Mouse (Mus musculus) hindbrain, embryonic 15.5 days (tissue): ENCODE results near the gene Ss18l1. TPM values are rescaled to one million over a fixed set of nuclear protein-coding genes. Genes with fewer than 3 reads are reported as not detected.

Source experiments
- ATAC-seq: fragments of 200-750 bp; cut with Nextera tagmentation; 2 replicates; pipeline ENCODE4 v1.8.0; 2017; ENCODE audit warnings: low read depth, moderate number of reproducible peaks, moderate TSS enrichment; ENCODE audit not compliant: low FRiP score
- H3K27ac ChIP-seq: fragments of 300-500 bp; sonication (generic); replicated peaks from 2 replicates; pipeline ENCODE4 v1.5.1; 2015; ENCODE audit warnings: mild to moderate bottlenecking, inconsistent platforms
- H3K27me3 ChIP-seq: fragments of 300-500 bp; sonication (generic); 2 replicates; pipeline ENCODE4 v1.6.1; 2015; ENCODE audit warnings: control low read depth, inconsistent platforms
- H3K36me3 ChIP-seq: fragments of 300-500 bp; sonication (generic); 2 replicates; pipeline ENCODE4 v1.6.1; 2015; ENCODE audit warnings: control low read depth, inconsistent platforms
- H3K4me1 ChIP-seq: fragments of 300-500 bp; sonication (generic); replicated peaks from 2 replicates; pipeline ENCODE4 v1.6.1; 2015; ENCODE audit warnings: control low read depth, inconsistent platforms
- H3K4me2 ChIP-seq: fragments of 300-500 bp; sonication (generic); 2 replicates; pipeline ENCODE4 v1.6.1; 2015; ENCODE audit warnings: moderate library complexity, mild to moderate bottlenecking, inconsistent platforms
- H3K4me3 ChIP-seq: fragments of 300-500 bp; sonication (generic); 2 replicates; pipeline ENCODE4 v1.5.1; 2015; ENCODE audit warnings: mild to moderate bottlenecking, inconsistent platforms
- H3K9ac ChIP-seq: fragments of 300-500 bp; sonication (generic); 2 replicates; pipeline ENCODE4 v1.6.1; 2015; ENCODE audit warnings: inconsistent platforms
- H3K9me3 ChIP-seq: fragments of 300-500 bp; sonication (generic); 2 replicates; pipeline ENCODE4 v1.6.1; 2016; ENCODE audit warnings: control low read depth, inconsistent platforms
- WGBS: fragments of 180-500 bp; shearing (Covaris S2); methylation state at CpG from one replicate; pipeline ENCODE4 v1.1.7; 2015; 5-methylcytosine and 5-hydroxymethylcytosine counted together
- polyA plus RNA-seq: library from polyadenylated mRNA; unstranded; fragments of >200 nt; fragmentation: Nextera tagmentation; extraction: Ambion mirVana; gene quantifications from 2 replicates; pipeline ENCODE4 v1.2.1, GENCODE M21; 2015

The Ss18l1 gene
- polyA plus RNA-seq, 1 experiment from 2014 or later: 58.7 TPM

GRCm38 (mm10) chr2:180042858-180043515, 678 bp downstream of the Ss18l1 start:
- peak; percentile 60 for ATAC-seq
- Histone ChIP-seq H3K27ac (peak overlapping the region; percentile 99), H3K36me3 (peaks cover 17% of the 10 kb centered on the region), H3K4me2 (peak overlapping the region; percentile 71), H3K4me3 (peak overlapping the region; percentile 96), H3K9ac (peak overlapping the region; percentile 98), H3K4me1 (peaks cover 42% of the 10 kb centered on the region), H3K27me3 (no peaks in the 10 kb centered on the region), H3K9me3 (no peaks in the 10 kb centered on the region)
- WGBS: under 1% methylated on average over 63 of the region's 66 CpGs

- H3K9ac ChIP-seq: no peak overlapping the region
- H3K27ac ChIP-seq: no peak overlapping the region
- no peak overlapping the region for H3K4me2 ChIP-seq
- 61% methylated on average over 4 of the region's 4 CpGs for WGBS
- H3K4me3 ChIP-seq: no peak overlapping the region
- H3K9me3 ChIP-seq: no peaks in the 10 kb centered on the region
- H3K4me1 ChIP-seq: peaks cover 33% of the 10 kb centered on the region
- no peaks in the 10 kb centered on the region for H3K27me3 ChIP-seq
- peaks cover 3% of the 10 kb centered on the region; the same call in 1 of the 2 replicates for H3K36me3 ChIP-seq
- ATAC-seq: no peak
These were observed 3.0 kb downstream of the Ss18l1 start for GRCm38 (mm10) chr2:180045283-180045682.

GRCm38 (mm10) chr2:180047580-180047979, 5.3 kb downstream of the Ss18l1 start:
- no peak overlapping the region for H3K9ac ChIP-seq
- H3K9me3 ChIP-seq: no peaks in the 10 kb centered on the region
- H3K36me3 ChIP-seq: peaks cover 3% of the 10 kb centered on the region; the same call in 1 of the 2 replicates
- WGBS: 92% methylated on average over 3 of the region's 3 CpGs
- H3K27me3 ChIP-seq: no peaks in the 10 kb centered on the region
- no peak for ATAC-seq
- no peak overlapping the region for H3K4me2 ChIP-seq
- H3K4me1 ChIP-seq: peaks cover 28% of the 10 kb centered on the region
- H3K27ac ChIP-seq: no peak overlapping the region
- H3K4me3 ChIP-seq: no peak overlapping the region

GRCm38 (mm10) chr2:180047980-180048635, 5.8 kb downstream of the Ss18l1 start:
- Histone ChIP-seq H3K4me3 (no peak overlapping the region), H3K4me2 (no peak overlapping the region), H3K27ac (no peak overlapping the region), H3K36me3 (peaks cover 5% of the 10 kb centered on the region), H3K4me1 (peaks cover 28% of the 10 kb centered on the region), H3K27me3 (no peaks in the 10 kb centered on the region), H3K9ac (no peak overlapping the region), H3K9me3 (no peaks in the 10 kb centered on the region)
- no peak for ATAC-seq
- 93% methylated on average over 18 of the region's 18 CpGs for WGBS

- Histone ChIP-seq H3K4me2 (no peak overlapping the region), H3K4me3 (no peak overlapping the region), H3K27me3 (no peaks in the 10 kb centered on the region), H3K27ac (no peak overlapping the region), H3K9ac (no peak overlapping the region), H3K4me1 (peaks cover 4% of the 10 kb centered on the region; the same call in 1 of the 2 replicates), H3K9me3 (no peaks in the 10 kb centered on the region), H3K36me3 (peaks cover 34% of the 10 kb centered on the region)
- peak; percentile 37 for ATAC-seq
- 23% methylated on average over 5 of the region's 5 CpGs for WGBS
These were observed 8.7 kb downstream of the Ss18l1 start for GRCm38 (mm10) chr2:180050986-180051385.

GRCm38 (mm10) chr2:180051986-180052733, 9.9 kb downstream of the Ss18l1 start:
- Histone ChIP-seq H3K9ac (no peak overlapping the region), H3K27me3 (no peaks in the 10 kb centered on the region), H3K4me3 (no peak overlapping the region), H3K4me1 (peaks cover 4% of the 10 kb centered on the region; the same call in 1 of the 2 replicates), H3K9me3 (no peaks in the 10 kb centered on the region), H3K4me2 (no peak overlapping the region), H3K27ac (no peak overlapping the region), H3K36me3 (peaks cover 45% of the 10 kb centered on the region)
- ATAC-seq: no peak
- WGBS: 91% methylated on average over 14 of the region's 14 CpGs

GRCm38 (mm10) chr2:180053001-180053400, 10.7 kb downstream of the Ss18l1 start:
- Histone ChIP-seq H3K27me3 (no peaks in the 10 kb centered on the region), H3K9me3 (no peaks in the 10 kb centered on the region), H3K27ac (no peak overlapping the region), H3K4me1 (peaks cover 4% of the 10 kb centered on the region; the same call in 1 of the 2 replicates), H3K9ac (no peak overlapping the region), H3K36me3 (peaks cover 50% of the 10 kb centered on the region), H3K4me2 (no peak overlapping the region), H3K4me3 (no peak overlapping the region)
- 98% methylated on average over 9 of the region's 9 CpGs for WGBS
- ATAC-seq: no peak

GRCm38 (mm10) chr2:180063338-180064131, 21.2 kb downstream of the Ss18l1 start:
- Histone ChIP-seq H3K4me1 (no peaks in the 10 kb centered on the region), H3K4me3 (no peak overlapping the region), H3K27me3 (no peaks in the 10 kb centered on the region), H3K27ac (no peak overlapping the region), H3K9me3 (no peaks in the 10 kb centered on the region), H3K4me2 (no peak overlapping the region), H3K9ac (no peak overlapping the region), H3K36me3 (peaks cover 66% of the 10 kb centered on the region)
- ATAC-seq: no peak
- 96% methylated on average over 11 of the region's 11 CpGs for WGBS

- peaks cover 15% of the 10 kb centered on the region for H3K4me1 ChIP-seq
- peak overlapping the region; percentile 92 for H3K27ac ChIP-seq
- H3K36me3 ChIP-seq: peaks cover 19% of the 10 kb centered on the region
- H3K9me3 ChIP-seq: no peaks in the 10 kb centered on the region
- ATAC-seq: peak; percentile 63; the same call in 1 of the 2 replicates
- H3K4me2 ChIP-seq: peak overlapping the region; percentile 93
- no peaks in the 10 kb centered on the region for H3K27me3 ChIP-seq
- 34% methylated on average over 20 of the region's 20 CpGs for WGBS
- H3K9ac ChIP-seq: peak overlapping the region; percentile 49
- peak overlapping the region; percentile 70 for H3K4me3 ChIP-seq
These were observed 27.6 kb downstream of the Ss18l1 start for GRCm38 (mm10) chr2:180069770-180070480.

- peaks cover 15% of the 10 kb centered on the region for H3K4me1 ChIP-seq
- no peaks in the 10 kb centered on the region for H3K9me3 ChIP-seq
- H3K4me3 ChIP-seq: peak within 1 kb of the TSS; percentile 70
- WGBS: 3% methylated on average over 58 of the region's 58 CpGs
- H3K9ac ChIP-seq: peak within 1 kb of the TSS; percentile 78
- peak; percentile 97 for ATAC-seq
- peaks cover 19% of the 10 kb centered on the region for H3K36me3 ChIP-seq
- H3K4me2 ChIP-seq: peak within 1 kb of the TSS; percentile 93
- no peaks in the 10 kb centered on the region for H3K27me3 ChIP-seq
- H3K27ac ChIP-seq: peak within 1 kb of the TSS; percentile 92
These were observed 28.5 kb downstream of the Ss18l1 start, which contains the start of gene Mtg2 for GRCm38 (mm10) chr2:180070481-180071453. Gene Mtg2, plus strand, starts transcription at chr2:180070588.
